Mouse (Mus musculus): Measurements from ENCODE around the gene Gcgr.

GRCm38 (mm10) chr11:120538955-120539284 lies 8.4 kb downstream of the Gcgr start:
- TF ChIP-seq CTCF (IDR thresholded peaks at IDR 0.05; ENCODE audit: extremely low read depth, insufficient read length, insufficient replicate concordance, low read depth, low read length) (no peak), POLR2A (IDR thresholded peaks at IDR 0.05; ENCODE audit: low read depth, low read length) (no peak)

All from small intestine, adult 2 months (tissue).